Mouse (Mus musculus) heart, embryonic 16.5 days (tissue): Measurements from ENCODE around the gene Fanci. TPM values are rescaled to one million over a fixed set of nuclear protein-coding genes. Genes with fewer than 3 reads are reported as not detected.
A peak's percentile ranks its signal among the peaks of the same experiment; 100 is the strongest.

Source experiments
- ATAC-seq: fragments of 200-750 bp; cut with Nextera tagmentation; replicated peaks from 2 replicates; pipeline ENCODE4 v1.8.0; 2017; ENCODE audit warnings: moderate number of reproducible peaks; ENCODE audit not compliant: insufficient read depth, low FRiP score; ENCODE audit errors: extremely low read depth
- H3K27ac ChIP-seq: fragments of 300-500 bp; sonication (generic); 2 replicates; pipeline ENCODE4 v1.5.1; 2014; ENCODE audit warnings: mild to moderate bottlenecking, low read length, control low read depth, moderate library complexity
- H3K27me3 ChIP-seq: fragments of 300-500 bp; sonication (generic); 2 replicates; pipeline ENCODE4 v1.6.1; 2014; ENCODE audit warnings: low read length, mixed read lengths; ENCODE audit not compliant: control insufficient read depth, insufficient read depth
- H3K36me3 ChIP-seq: fragments of 300-500 bp; sonication (generic); 2 replicates; pipeline ENCODE4 v1.6.1; 2014; ENCODE audit not compliant: control insufficient read depth, insufficient read depth
- H3K4me1 ChIP-seq: fragments of 300-500 bp; sonication (generic); 2 replicates; pipeline ENCODE4 v1.6.1; 2014; ENCODE audit warnings: low read length, mixed read lengths; ENCODE audit not compliant: control insufficient read depth, insufficient read depth
- H3K4me2 ChIP-seq: fragments of 300-500 bp; sonication (generic); 2 replicates; pipeline ENCODE4 v1.6.1; 2014; ENCODE audit warnings: low read depth, mild to moderate bottlenecking, control low read depth, low read length
- H3K4me3 ChIP-seq: fragments of 300-500 bp; sonication (generic); 2 replicates; pipeline ENCODE4 v1.5.1; 2014; ENCODE audit warnings: mild to moderate bottlenecking, control low read depth, low read length
- H3K9ac ChIP-seq: fragments of 300-500 bp; sonication (generic); 2 replicates; pipeline ENCODE4 v1.6.1; 2014; ENCODE audit warnings: low read length, control low read depth
- H3K9me3 ChIP-seq: fragments of 300-500 bp; sonication (generic); replicated peaks from 2 replicates; pipeline ENCODE4 v1.6.1; 2016; ENCODE audit warnings: low read length; ENCODE audit not compliant: control insufficient read depth
- WGBS: fragments of 180-500 bp; shearing (Covaris S2); extraction: QIAGEN DNeasy Blood & Tissue Kit; methylation state at CpG from one replicate; pipeline ENCODE4 v1.1.7; 2014; 5-methylcytosine and 5-hydroxymethylcytosine counted together
- polyA plus RNA-seq: library from polyadenylated mRNA; unstranded; fragments of >200 nt; fragmentation: Nextera tagmentation; extraction: Ambion mirVana; gene quantifications from 2 replicates; pipeline ENCODE4 v1.2.1, GENCODE M21; 2015

The Fanci gene
- polyA plus RNA-seq, 1 experiment from 2014 or later, result 8.8 TPM

- Histone ChIP-seq H3K27ac (no peak overlapping the region), H3K4me2 (no peak overlapping the region), H3K9ac (no peak overlapping the region), H3K4me1 (peaks cover 7% of the 10 kb centered on the region), H3K27me3 (no peaks in the 10 kb centered on the region), H3K36me3 (no peaks in the 10 kb centered on the region), H3K9me3 (no peaks in the 10 kb centered on the region), H3K4me3 (no peak overlapping the region)
- ATAC-seq, result no peak
- 73% methylated on average over 10 of the region's 10 CpGs for WGBS
These were observed 15.0 kb upstream of the Fanci start for GRCm38 (mm10) chr7:79376516-79377275.

- no peaks in the 10 kb centered on the region for H3K9me3 ChIP-seq
- WGBS, result 71% methylated on average over 16 of the region's 16 CpGs
- ATAC-seq, result no peak
These were observed 5.2 kb upstream of the Fanci start, which contains the start of gene Rlbp1 for GRCm38 (mm10) chr7:79386422-79387133. Gene Rlbp1 (minus strand): TSS chr7:79387048.

DNA sequence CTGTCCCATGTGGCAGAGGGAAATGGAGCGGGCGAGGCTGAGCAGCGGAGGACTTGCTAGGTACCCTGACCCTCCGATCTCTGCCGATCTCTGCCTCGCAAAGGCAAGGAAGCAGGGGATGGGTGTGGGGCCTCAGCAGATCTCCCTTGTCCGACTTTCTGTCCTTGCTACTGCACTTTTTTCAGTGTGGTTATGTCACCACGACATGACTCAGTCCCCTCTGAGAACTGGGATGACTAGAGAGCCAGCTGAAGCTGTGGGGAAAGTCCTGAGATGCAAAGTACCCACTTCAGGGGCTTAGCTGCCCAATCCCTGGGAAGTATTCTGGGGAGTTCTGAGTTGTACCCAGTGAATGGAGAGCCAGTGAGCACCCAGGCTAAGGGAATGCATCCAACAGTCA is 4.6 kb upstream of the Fanci start:
- Histone ChIP-seq H3K9ac (no peak overlapping the region), H3K9me3 (no peaks in the 10 kb centered on the region), H3K4me3 (no peak overlapping the region), H3K27ac (no peak overlapping the region), H3K36me3 (no peaks in the 10 kb centered on the region), H3K4me1 (peaks cover 3% of the 10 kb centered on the region; the same call in 1 of the 2 replicates), H3K27me3 (no peaks in the 10 kb centered on the region), H3K4me2 (no peak overlapping the region)
- ATAC-seq, result no peak
- 67% methylated on average over 8 of the region's 8 CpGs for WGBS

More at GRCm38 (mm10) chr7:79386422-79387133, 5.2 kb upstream of the Fanci start, which contains the start of gene Rlbp1:
- no peaks in the 10 kb centered on the region for H3K27me3 ChIP-seq
- H3K27ac ChIP-seq, result no peak within 1 kb of the TSS
- H3K4me1 ChIP-seq, result peaks cover 3% of the 10 kb centered on the region; the same call in 1 of the 2 replicates
- H3K4me2 ChIP-seq, result no peak within 1 kb of the TSS
- H3K9ac ChIP-seq, result no peak within 1 kb of the TSS
- no peak within 1 kb of the TSS for H3K4me3 ChIP-seq
- H3K36me3 ChIP-seq, result no peaks in the 10 kb centered on the region

DNA sequence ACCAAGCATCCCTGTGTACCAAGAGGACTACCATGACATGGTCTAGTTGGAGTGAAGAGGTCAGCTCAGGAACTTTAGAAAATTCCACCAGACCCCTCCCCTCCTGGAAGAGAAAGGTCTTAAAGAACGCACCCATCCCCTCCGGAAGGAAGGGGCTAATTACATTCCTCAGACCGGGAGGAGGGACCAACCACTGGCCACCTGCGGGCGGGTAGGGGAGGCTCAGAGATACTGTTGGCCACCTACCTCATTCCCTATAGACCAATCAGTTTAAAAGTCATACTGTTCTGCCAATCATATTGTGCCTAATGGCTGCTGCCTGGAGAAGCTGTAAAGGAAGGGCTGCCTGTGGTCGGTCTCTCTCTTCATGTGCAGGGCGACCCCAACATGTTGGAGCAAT is 3.7 kb upstream of the Fanci start:
- no peaks in the 10 kb centered on the region for H3K36me3 ChIP-seq
- no peaks in the 10 kb centered on the region for H3K27me3 ChIP-seq
- no peak overlapping the region for H3K9ac ChIP-seq
- ATAC-seq, result no peak
- H3K4me1 ChIP-seq, result peaks cover 6% of the 10 kb centered on the region; the same call in 1 of the 2 replicates
- no peaks in the 10 kb centered on the region for H3K9me3 ChIP-seq
- no peak overlapping the region for H3K4me2 ChIP-seq
- H3K4me3 ChIP-seq, result no peak overlapping the region
- WGBS, result 58% methylated on average over 7 of the region's 7 CpGs
- no peak overlapping the region for H3K27ac ChIP-seq

- no peak overlapping the region for H3K4me3 ChIP-seq
- WGBS, result 75% methylated on average over 7 of the region's 7 CpGs
- H3K4me1 ChIP-seq, result peaks cover 6% of the 10 kb centered on the region; the same call in 1 of the 2 replicates
- no peaks in the 10 kb centered on the region for H3K9me3 ChIP-seq
- ATAC-seq, result no peak
- no peak overlapping the region for H3K4me2 ChIP-seq
- H3K27me3 ChIP-seq, result no peaks in the 10 kb centered on the region
- H3K36me3 ChIP-seq, result no peaks in the 10 kb centered on the region
- H3K9ac ChIP-seq, result no peak overlapping the region
- no peak overlapping the region for H3K27ac ChIP-seq
These were observed 3.0 kb upstream of the Fanci start for GRCm38 (mm10) chr7:79388671-79389206.

DNA sequence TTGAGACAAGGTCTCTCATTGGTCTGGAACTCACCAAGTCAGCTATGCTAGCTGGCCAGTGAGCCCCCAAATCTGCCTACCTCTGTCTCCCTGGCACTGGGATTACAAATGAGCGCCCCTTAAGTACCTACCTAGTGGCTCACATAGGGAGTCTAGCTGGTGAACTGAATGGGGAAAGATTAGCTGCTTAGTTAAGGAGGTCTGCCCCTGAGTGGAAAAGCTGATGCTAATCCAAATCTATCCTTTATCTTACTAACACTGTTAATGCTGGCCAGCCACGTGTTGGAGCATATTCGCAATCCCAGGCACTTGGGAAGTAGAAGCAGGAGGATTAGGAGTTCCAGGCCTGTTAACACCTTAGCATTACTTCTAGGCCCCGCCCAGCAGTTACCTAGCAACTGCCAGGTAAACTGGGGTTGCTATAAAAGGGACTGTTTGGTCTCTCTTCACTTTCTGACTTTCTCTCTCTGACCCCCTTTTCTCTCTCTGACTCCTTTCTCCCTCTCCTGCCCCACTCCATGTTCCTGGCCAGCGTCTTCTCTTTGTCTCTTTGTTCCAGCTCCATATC is 1.5 kb upstream of the Fanci start:
- Histone ChIP-seq H3K4me2 (no peak overlapping the region), H3K27me3 (no peaks in the 10 kb centered on the region), H3K4me3 (no peak overlapping the region), H3K4me1 (peaks cover 6% of the 10 kb centered on the region; the same call in 1 of the 2 replicates), H3K27ac (no peak overlapping the region), H3K9ac (no peak overlapping the region), H3K9me3 (no peaks in the 10 kb centered on the region), H3K36me3 (no peaks in the 10 kb centered on the region)
- ATAC-seq, result no peak
- 62% methylated on average over 5 of the region's 5 CpGs for WGBS

- Histone ChIP-seq H3K4me1 (peaks cover 6% of the 10 kb centered on the region; the same call in 1 of the 2 replicates), H3K36me3 (0 out of 2 replicates have a peak, but pooled peaks cover 2% of the 10 kb centered on the region), H3K9me3 (no peaks in the 10 kb centered on the region), H3K27ac (peak overlapping the region; percentile 72), H3K4me3 (peak overlapping the region; percentile 72), H3K27me3 (no peaks in the 10 kb centered on the region), H3K4me2 (peak overlapping the region; percentile 92), H3K9ac (peak overlapping the region; percentile 80)
- ATAC-seq, result no peak
- 7% methylated on average over 3 of the region's 3 CpGs for WGBS
These were observed 258 bp upstream of the Fanci start for GRCm38 (mm10) chr7:79391471-79391870.

- peak overlapping the region; percentile 72 for H3K4me3 ChIP-seq
- no peak overlapping the region for H3K27ac ChIP-seq
- H3K36me3 ChIP-seq, result 0 out of 2 replicates have a peak, but pooled peaks cover 2% of the 10 kb centered on the region
- peaks cover 6% of the 10 kb centered on the region; the same call in 1 of the 2 replicates for H3K4me1 ChIP-seq
- H3K27me3 ChIP-seq, result no peaks in the 10 kb centered on the region
- no peak for ATAC-seq
- peak overlapping the region; percentile 92 for H3K4me2 ChIP-seq
- WGBS, result 54% methylated on average over 9 of the region's 9 CpGs
- peak overlapping the region; percentile 80 for H3K9ac ChIP-seq
- no peaks in the 10 kb centered on the region for H3K9me3 ChIP-seq
These were observed 1.3 kb downstream of the Fanci start for GRCm38 (mm10) chr7:79392860-79393513.
